Mouse (Mus musculus): Measurements from ENCODE around the gene Trip11. TPM values are rescaled to one million over a fixed set of nuclear protein-coding genes. Genes with fewer than 3 reads are reported as not detected.

The Trip11 gene
- polyA plus RNA-seq, 1 experiment from 2014 or later = 14.2 TPM

DNA sequence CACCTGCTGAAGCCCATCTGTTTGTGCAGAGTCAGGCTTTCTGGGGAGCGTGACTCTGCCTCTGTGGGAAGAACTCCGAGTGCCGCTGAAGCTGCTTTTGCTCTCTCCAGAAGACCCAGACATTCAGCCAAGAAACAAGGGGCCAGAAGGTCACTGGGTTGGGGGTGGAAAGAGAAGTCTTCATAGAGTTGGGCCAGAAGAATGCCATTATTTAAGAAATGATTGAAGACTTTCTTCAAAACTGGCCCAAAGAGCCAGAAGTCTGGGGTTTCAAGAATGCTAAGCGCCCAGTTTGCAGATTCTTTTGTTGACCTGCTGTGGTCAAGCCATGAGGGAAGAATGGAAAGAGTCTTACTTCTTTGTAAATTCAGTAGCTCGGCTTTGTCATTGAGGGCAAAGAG, 119.8 kb downstream of the Trip11 start:
- H3K4me1 ChIP-seq (ENCODE audit: control insufficient read depth, insufficient read depth, low read length) = no peaks in the 10 kb centered on the region

DNA sequence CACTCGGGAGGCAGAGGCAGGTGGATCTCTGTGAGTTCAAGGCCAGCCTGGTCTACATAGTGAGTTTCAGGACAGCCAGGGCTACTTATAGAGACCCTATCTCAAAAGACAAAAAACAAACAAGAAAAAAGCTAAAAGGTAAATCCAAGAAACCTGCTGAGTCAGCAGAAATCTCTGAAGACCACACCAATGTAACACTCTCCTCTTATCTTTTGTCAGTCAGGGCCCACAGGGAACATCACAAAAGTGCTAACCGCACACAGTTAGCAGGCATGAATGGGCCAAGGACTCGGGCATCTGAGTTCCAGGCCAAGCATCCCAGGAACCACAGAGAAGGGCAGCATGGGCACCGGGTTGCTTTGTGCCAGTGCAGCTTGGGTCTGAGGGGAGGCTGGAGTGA, 120.4 kb downstream of the Trip11 start:
- WGBS = 93% methylated on average over 4 of the region's 4 CpGs
- Histone ChIP-seq H3K9me3 (ENCODE audit: control insufficient read depth, low read length) (no peaks in the 10 kb centered on the region), H3K9ac (ENCODE audit: low read length) (no peak overlapping the region), H3K4me3 (ENCODE audit: low read depth, low read length) (no peak overlapping the region), H3K4me2 (ENCODE audit: low read depth, severe bottlenecking) (no peak overlapping the region), H3K27me3 (ENCODE audit: control insufficient read depth, insufficient read depth, low read length) (no peaks in the 10 kb centered on the region), H3K36me3 (ENCODE audit: control insufficient read depth, insufficient read depth, low read length) (no peaks in the 10 kb centered on the region), H3K4me1 (ENCODE audit: control insufficient read depth, insufficient read depth, low read length) (no peaks in the 10 kb centered on the region), H3K27ac (replicated peaks; ENCODE audit: low read depth, low read length) (no peak overlapping the region)
- DNase-seq (ENCODE audit: low spot score) = no peak
- ATAC-seq (ENCODE audit: insufficient number of reproducible peaks, low FRiP score, low TSS enrichment, low read depth) = no peak

More for the DNA sequence above, 119.8 kb downstream of the Trip11 start:
- no peak overlapping the region for H3K27ac ChIP-seq (replicated peaks; ENCODE audit: low read depth, low read length)
- no peak overlapping the region for H3K4me2 ChIP-seq (ENCODE audit: low read depth, severe bottlenecking)
- 87% methylated on average over 5 of the region's 5 CpGs for WGBS
- H3K9me3 ChIP-seq (ENCODE audit: control insufficient read depth, low read length) = no peaks in the 10 kb centered on the region
- no peaks in the 10 kb centered on the region for H3K36me3 ChIP-seq (ENCODE audit: control insufficient read depth, insufficient read depth, low read length)
- DNase-seq (ENCODE audit: low spot score) (no peak), ATAC-seq (ENCODE audit: insufficient number of reproducible peaks, low FRiP score, low TSS enrichment, low read depth) (no peak)
- no peak overlapping the region for H3K4me3 ChIP-seq (ENCODE audit: low read depth, low read length)
- no peaks in the 10 kb centered on the region for H3K27me3 ChIP-seq (ENCODE audit: control insufficient read depth, insufficient read depth, low read length)
- H3K9ac ChIP-seq (ENCODE audit: low read length) = no peak overlapping the region

DNA sequence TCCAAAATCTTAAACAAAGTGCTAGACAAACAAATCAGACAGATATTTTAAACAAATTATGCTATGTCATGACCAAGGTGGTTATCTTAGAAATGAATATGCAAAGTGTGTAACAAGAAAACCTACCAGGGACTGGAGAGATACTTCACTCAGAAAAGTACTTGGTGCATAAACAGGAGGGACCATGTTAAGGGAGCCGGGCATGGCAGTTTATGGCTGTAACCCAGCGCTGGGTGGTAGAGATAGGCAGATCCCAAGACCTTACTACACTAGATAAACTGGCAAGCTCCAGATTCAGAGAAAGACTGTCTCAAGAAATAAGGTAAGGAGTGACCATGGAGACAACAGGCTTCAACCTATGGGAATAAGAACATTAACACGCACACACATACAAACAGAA, 123.3 kb downstream of the Trip11 start:
- ATAC-seq (ENCODE audit: insufficient number of reproducible peaks, low FRiP score, low TSS enrichment, low read depth) (no peak), DNase-seq (ENCODE audit: low spot score) (no peak)
- Histone ChIP-seq H3K4me2 (ENCODE audit: low read depth, severe bottlenecking) (no peak overlapping the region), H3K27ac (replicated peaks; ENCODE audit: low read depth, low read length) (no peak overlapping the region), H3K4me1 (ENCODE audit: control insufficient read depth, insufficient read depth, low read length) (no peaks in the 10 kb centered on the region), H3K9me3 (ENCODE audit: control insufficient read depth, low read length) (no peaks in the 10 kb centered on the region), H3K4me3 (ENCODE audit: low read depth, low read length) (no peak overlapping the region), H3K9ac (ENCODE audit: low read length) (no peak overlapping the region), H3K27me3 (ENCODE audit: control insufficient read depth, insufficient read depth, low read length) (no peaks in the 10 kb centered on the region), H3K36me3 (ENCODE audit: control insufficient read depth, insufficient read depth, low read length) (no peaks in the 10 kb centered on the region)
- WGBS = 88% methylated on average over 3 of the region's 3 CpGs

DNA sequence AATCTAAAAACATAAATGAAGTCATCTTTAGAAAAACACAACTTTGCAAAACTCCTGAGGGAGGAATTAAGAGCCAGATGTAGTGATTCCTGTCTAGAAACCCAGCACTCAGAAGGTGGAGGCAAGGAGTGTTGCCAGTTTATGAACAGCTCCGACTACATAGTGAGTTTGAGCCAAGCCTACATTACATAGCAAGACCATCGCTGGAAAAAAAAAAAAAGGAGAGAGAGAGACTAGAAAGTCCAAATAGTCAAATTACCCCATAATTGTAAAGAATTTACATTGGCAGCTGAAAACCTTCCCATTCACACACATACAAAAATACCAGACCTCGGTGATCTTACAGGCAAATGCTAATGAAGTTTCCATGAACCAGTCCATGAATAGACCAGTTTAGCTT, 123.8 kb downstream of the Trip11 start:
- Histone ChIP-seq H3K36me3 (ENCODE audit: control insufficient read depth, insufficient read depth, low read length) (no peaks in the 10 kb centered on the region), H3K9me3 (ENCODE audit: control insufficient read depth, low read length) (no peaks in the 10 kb centered on the region), H3K27ac (replicated peaks; ENCODE audit: low read depth, low read length) (no peak overlapping the region), H3K9ac (ENCODE audit: low read length) (no peak overlapping the region), H3K4me1 (ENCODE audit: control insufficient read depth, insufficient read depth, low read length) (no peaks in the 10 kb centered on the region), H3K27me3 (ENCODE audit: control insufficient read depth, insufficient read depth, low read length) (no peaks in the 10 kb centered on the region), H3K4me2 (ENCODE audit: low read depth, severe bottlenecking) (no peak overlapping the region), H3K4me3 (ENCODE audit: low read depth, low read length) (no peak overlapping the region)
- DNase-seq (ENCODE audit: low spot score) (no peak), ATAC-seq (ENCODE audit: insufficient number of reproducible peaks, low FRiP score, low TSS enrichment, low read depth) (no peak)
- 85% methylated on average over 3 of the region's 3 CpGs for WGBS

Other genes starting within 250 kb of the Trip11 start
- 0.13 and 0.28 TPM in 2 replicates for gene Tc2n, start 194.7 kb downstream of the Trip11 start, polyA plus RNA-seq (2014; fragmentation: Nextera tagmentation; extraction: Ambion mirVana)
- gene Fbln5, start 94.2 kb downstream of the Trip11 start, polyA plus RNA-seq (2014; fragmentation: Nextera tagmentation; extraction: Ambion mirVana) = 15.9 and 16.7 TPM in 2 replicates
- gene Atxn3, start 45.0 kb upstream of the Trip11 start, polyA plus RNA-seq (2014; fragmentation: Nextera tagmentation; extraction: Ambion mirVana) = 10.4 and 12.3 TPM in 2 replicates
- gene Cpsf2, start 62.7 kb upstream of the Trip11 start, polyA plus RNA-seq (2014; fragmentation: Nextera tagmentation; extraction: Ambion mirVana) = 39.2 and 41.8 TPM in 2 replicates
- not detected in 2 replicates for gene Slc24a4, start 215.5 kb upstream of the Trip11 start, polyA plus RNA-seq (2014; fragmentation: Nextera tagmentation; extraction: Ambion mirVana)

Measured in limb, embryonic 11.5 days (tissue).